Mouse (Mus musculus): Measurements from ENCODE around the gene Zfp715. TPM values are rescaled to one million over a fixed set of nuclear protein-coding genes. Genes with fewer than 3 reads are reported as not detected.
"Not testable (repeated sequence)": the region's sequence is repeated elsewhere in the genome, so short reads cannot be mapped to it uniquely, and the experiment has no call there.

The Zfp715 gene
- polyA plus RNA-seq, 1 experiment from 2014 or later = 22.0 TPM

DNA sequence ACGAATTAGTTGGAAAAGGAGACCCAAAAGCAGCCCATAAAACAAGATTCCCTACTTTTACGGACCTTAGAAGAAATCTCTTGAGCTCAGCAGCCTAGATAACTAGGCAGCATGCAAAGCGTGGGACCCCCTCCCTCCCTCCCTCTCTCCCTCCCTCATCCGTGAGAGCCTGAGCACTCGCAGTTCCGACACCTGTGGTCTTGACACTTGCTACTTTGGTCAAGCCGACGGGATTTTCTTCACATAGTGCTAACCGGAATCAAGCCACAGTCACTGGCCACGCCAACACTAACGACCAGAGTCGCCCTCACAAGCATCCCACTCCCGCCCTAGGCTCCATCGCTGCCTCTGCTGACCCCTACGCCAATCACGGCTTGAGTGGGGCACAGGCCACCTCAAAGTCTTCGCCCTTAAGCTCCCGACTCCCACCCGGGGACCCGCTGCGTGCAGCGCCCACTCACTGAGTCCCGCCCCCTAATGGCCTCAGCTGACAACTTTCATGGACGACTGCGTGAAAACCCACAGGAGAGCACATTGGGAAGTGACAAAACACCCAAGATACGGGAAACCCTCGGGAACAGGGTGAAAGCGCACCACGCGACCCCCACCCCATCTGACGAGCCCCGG is 595 bp downstream of the Zfp715 start:
- peak overlapping the region; percentile 80 for H3K4me3 ChIP-seq (replicated peaks; ENCODE audit: low read length)
- H3K4me2 ChIP-seq (ENCODE audit: low read length) = peak overlapping the region; percentile 89
- peak overlapping the region; percentile 88 for H3K27ac ChIP-seq (ENCODE audit: low read length)
- ATAC-seq = peak; percentile 19
- 2% methylated on average over 32 of the region's 32 CpGs for WGBS
- H3K27me3 ChIP-seq (replicated peaks; ENCODE audit: control insufficient read depth, insufficient read depth, low read length) = no peaks in the 10 kb centered on the region
- no peaks in the 10 kb centered on the region for H3K9me3 ChIP-seq (ENCODE audit: control insufficient read depth, low read length)
- H3K9ac ChIP-seq (replicated peaks; ENCODE audit: low read depth, low read length) = peak overlapping the region; percentile 82
- peaks cover 17% of the 10 kb centered on the region for H3K4me1 ChIP-seq (replicated peaks; ENCODE audit: control insufficient read depth, insufficient read depth, low read length)
- no peaks in the 10 kb centered on the region; the same call in 1 of the 2 replicates for H3K36me3 ChIP-seq (ENCODE audit: control insufficient read depth, insufficient read depth)

DNA sequence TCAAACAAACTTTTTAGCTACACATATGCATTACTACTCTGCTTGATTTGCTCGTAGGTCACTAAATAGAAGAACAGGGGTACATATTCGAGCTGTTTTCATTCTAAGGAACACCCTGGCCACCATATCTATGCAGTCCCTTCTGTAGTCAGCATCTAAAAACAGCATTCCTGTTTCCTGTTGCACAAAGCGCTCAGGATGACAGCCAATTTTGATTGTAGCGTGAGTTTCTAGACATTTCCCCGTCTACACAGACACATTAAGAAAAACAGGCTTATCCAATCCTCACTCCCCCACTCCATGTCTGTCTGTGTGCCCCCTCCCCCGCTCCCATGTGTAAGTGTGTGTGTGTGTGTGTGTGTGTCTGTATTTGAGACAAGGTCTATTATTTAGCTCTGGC is 1.5 kb downstream of the Zfp715 start:
- Histone ChIP-seq H3K4me3 (replicated peaks; ENCODE audit: low read length) (no peak overlapping the region), H3K4me2 (ENCODE audit: low read length) (peak overlapping the region; percentile 89), H3K27ac (ENCODE audit: low read length) (no peak overlapping the region), H3K4me1 (replicated peaks; ENCODE audit: control insufficient read depth, insufficient read depth, low read length) (peaks cover 17% of the 10 kb centered on the region), H3K9ac (replicated peaks; ENCODE audit: low read depth, low read length) (no peak overlapping the region), H3K36me3 (ENCODE audit: control insufficient read depth, insufficient read depth) (no peaks in the 10 kb centered on the region; the same call in 1 of the 2 replicates), H3K9me3 (ENCODE audit: control insufficient read depth, low read length) (no peaks in the 10 kb centered on the region), H3K27me3 (replicated peaks; ENCODE audit: control insufficient read depth, insufficient read depth, low read length) (no peaks in the 10 kb centered on the region)
- whole genome bisulfite sequencing = 79% methylated on average over 6 of the region's 6 CpGs
- no peak for ATAC-seq

DNA sequence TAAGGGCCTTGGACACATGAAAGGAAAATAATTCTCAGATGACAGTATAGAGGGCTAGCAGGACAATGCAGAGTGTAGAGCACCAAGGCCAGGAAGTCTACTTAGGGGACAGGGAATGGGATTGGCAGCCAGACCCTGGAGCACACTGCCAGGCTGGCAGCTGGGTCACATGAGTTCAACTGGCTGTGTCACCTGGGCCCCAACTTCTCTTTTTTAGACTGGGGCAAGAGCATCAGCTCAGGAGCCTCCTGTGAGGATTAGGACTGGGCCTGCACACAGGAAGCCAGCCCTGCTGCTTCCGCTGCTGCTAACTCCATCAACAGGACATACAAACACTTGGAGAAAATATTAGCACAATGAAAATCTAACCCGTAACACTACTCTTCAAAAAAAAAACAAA is 4.0 kb downstream of the Zfp715 start:
- Histone ChIP-seq H3K4me1 (replicated peaks; ENCODE audit: control insufficient read depth, insufficient read depth, low read length) (peaks cover 17% of the 10 kb centered on the region), H3K9me3 (ENCODE audit: control insufficient read depth, low read length) (no peaks in the 10 kb centered on the region), H3K27ac (ENCODE audit: low read length) (no peak overlapping the region), H3K4me3 (replicated peaks; ENCODE audit: low read length) (no peak overlapping the region), H3K4me2 (ENCODE audit: low read length) (no peak overlapping the region), H3K9ac (replicated peaks; ENCODE audit: low read depth, low read length) (no peak overlapping the region), H3K36me3 (ENCODE audit: control insufficient read depth, insufficient read depth) (peaks cover 3% of the 10 kb centered on the region; the same call in 1 of the 2 replicates), H3K27me3 (replicated peaks; ENCODE audit: control insufficient read depth, insufficient read depth, low read length) (no peaks in the 10 kb centered on the region)
- WGBS = 90% methylated on average over 2 of the region's 2 CpGs
- no peak for ATAC-seq

DNA sequence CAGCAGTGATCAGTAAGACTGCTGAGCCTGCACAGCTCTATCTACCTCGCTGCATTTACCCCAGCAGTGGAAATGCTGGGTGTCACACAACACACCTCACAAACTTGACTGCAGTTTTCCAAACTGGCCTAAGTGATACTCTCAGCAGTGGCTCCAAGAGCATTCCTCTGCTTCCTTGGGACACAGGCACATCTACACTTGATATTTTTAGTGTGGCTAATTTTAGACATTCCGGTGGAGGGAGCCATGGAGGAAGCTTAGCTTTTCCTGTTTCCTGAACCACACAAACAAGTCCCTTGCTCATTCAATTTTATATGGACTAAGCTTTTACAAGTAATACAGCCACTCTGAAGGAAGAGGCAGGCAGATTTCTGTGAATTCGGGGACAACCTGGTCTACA is 7.9 kb downstream of the Zfp715 start:
- H3K27ac ChIP-seq (ENCODE audit: low read length) = no peak overlapping the region
- H3K4me1 ChIP-seq (replicated peaks; ENCODE audit: control insufficient read depth, insufficient read depth, low read length) = no peaks in the 10 kb centered on the region
- peaks cover 14% of the 10 kb centered on the region for H3K36me3 ChIP-seq (ENCODE audit: control insufficient read depth, insufficient read depth)
- no peaks in the 10 kb centered on the region for H3K27me3 ChIP-seq (replicated peaks; ENCODE audit: control insufficient read depth, insufficient read depth, low read length)
- no peaks in the 10 kb centered on the region for H3K9me3 ChIP-seq (ENCODE audit: control insufficient read depth, low read length)
- 95% methylated on average over 3 of the region's 3 CpGs for WGBS
- H3K9ac ChIP-seq (replicated peaks; ENCODE audit: low read depth, low read length) = no peak overlapping the region
- H3K4me2 ChIP-seq (ENCODE audit: low read length) = no peak overlapping the region
- no peak overlapping the region for H3K4me3 ChIP-seq (replicated peaks; ENCODE audit: low read length)
- ATAC-seq = no peak

DNA sequence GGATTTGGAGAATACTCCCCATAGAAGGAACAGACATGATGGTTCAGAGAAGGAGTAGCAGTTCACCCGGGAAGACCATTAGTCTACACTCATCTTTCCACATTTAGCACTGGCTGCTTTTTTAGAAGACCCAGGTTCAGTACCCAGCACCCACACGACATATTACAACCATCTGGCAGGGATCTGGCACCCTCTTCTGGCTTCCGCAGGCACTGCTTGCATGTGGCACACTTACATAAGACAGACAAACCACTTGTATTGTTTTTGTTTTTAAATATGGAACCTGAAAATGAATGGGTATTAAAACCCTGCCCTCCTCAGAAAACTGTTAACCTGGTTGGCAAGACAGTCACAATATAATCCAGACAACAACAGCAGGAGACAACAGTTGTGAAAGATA is 21.6 kb downstream of the Zfp715 start:
- 86% methylated on average over 3 of the region's 3 CpGs for WGBS
- H3K4me2 ChIP-seq (ENCODE audit: low read length) = no peak overlapping the region
- no peak for ATAC-seq

DNA sequence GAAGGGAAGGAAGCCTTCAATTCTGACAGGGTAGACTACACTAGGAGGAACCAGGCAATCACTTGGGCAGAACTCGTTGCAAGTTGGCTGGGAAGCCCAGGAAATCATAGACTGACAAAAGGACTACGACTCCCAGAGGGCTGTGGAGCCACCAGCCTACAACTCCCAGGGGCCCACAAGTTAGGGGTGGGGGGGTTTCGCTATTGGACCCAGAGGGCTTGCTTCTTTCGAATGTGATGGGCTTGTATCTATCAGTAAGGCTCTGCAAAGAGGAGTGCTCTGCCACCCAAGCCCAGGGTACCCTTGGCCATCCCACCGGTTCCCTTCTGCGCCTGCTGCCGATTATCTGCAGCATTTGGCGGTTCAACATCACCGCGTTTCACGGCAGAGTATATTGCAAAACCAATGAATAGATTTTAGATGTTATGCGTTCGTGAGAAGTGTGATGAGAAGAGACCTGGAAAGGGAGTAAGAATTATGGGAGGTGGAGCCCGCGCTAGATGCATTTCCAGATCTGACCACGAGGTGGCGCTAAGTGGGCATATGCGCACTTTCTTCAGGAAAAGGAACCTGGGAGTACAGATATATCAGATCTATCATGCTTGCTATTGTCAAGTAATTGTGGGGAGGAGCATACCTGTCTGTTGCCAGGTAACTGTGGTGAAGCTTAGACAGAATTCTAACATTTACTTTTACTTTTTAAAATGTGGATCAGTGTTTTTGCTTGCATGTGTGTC is 30.1 kb downstream of the Zfp715 start:
- peak; percentile 92 for ATAC-seq
- Histone ChIP-seq H3K4me3 (replicated peaks; ENCODE audit: low read length) (peak overlapping the region; percentile 43), H3K27ac (ENCODE audit: low read length) (peak overlapping the region; percentile 73), H3K4me1 (replicated peaks; ENCODE audit: control insufficient read depth, insufficient read depth, low read length) (no peaks in the 10 kb centered on the region), H3K4me2 (ENCODE audit: low read length) (peak overlapping the region; percentile 51), H3K9me3 (ENCODE audit: control insufficient read depth, low read length) (no peaks in the 10 kb centered on the region), H3K9ac (replicated peaks; ENCODE audit: low read depth, low read length) (peak overlapping the region; percentile 50), H3K27me3 (replicated peaks; ENCODE audit: control insufficient read depth, insufficient read depth, low read length) (no peaks in the 10 kb centered on the region), H3K36me3 (ENCODE audit: control insufficient read depth, insufficient read depth) (no peaks in the 10 kb centered on the region)
- WGBS = 10% methylated on average over 18 of the region's 18 CpGs

More for the DNA sequence above, 21.6 kb downstream of the Zfp715 start:
- Histone ChIP-seq H3K27me3 (replicated peaks; ENCODE audit: control insufficient read depth, insufficient read depth, low read length) (no peaks in the 10 kb centered on the region), H3K27ac (ENCODE audit: low read length) (no peak overlapping the region), H3K9me3 (ENCODE audit: control insufficient read depth, low read length) (no peaks in the 10 kb centered on the region), H3K36me3 (ENCODE audit: control insufficient read depth, insufficient read depth) (peaks cover 5% of the 10 kb centered on the region; the same call in 1 of the 2 replicates), H3K4me3 (replicated peaks; ENCODE audit: low read length) (no peak overlapping the region), H3K4me1 (replicated peaks; ENCODE audit: control insufficient read depth, insufficient read depth, low read length) (no peaks in the 10 kb centered on the region), H3K9ac (replicated peaks; ENCODE audit: low read depth, low read length) (no peak overlapping the region)

DNA sequence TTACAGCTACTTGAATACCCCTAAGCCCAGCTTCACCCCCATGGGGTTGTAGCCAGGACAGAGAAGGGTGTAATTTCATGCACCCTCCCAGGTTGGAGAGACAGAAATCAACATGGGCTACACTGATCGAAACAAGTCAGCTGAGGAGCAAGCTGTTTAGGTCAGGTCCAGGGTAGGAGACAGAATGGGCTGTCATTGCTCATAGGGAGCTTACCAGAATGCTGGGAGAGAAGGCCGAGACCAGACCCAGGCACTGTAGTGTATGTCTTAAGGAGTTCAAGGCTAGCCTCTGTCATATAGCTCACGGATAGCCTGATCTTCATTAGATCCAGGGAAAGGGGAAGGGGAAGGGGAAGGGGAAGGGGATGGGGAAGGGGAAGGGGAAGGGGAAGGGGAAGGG is 30.6 kb downstream of the Zfp715 start:
- no peaks in the 10 kb centered on the region for H3K27me3 ChIP-seq (replicated peaks; ENCODE audit: control insufficient read depth, insufficient read depth, low read length)
- no peaks in the 10 kb centered on the region for H3K36me3 ChIP-seq (ENCODE audit: control insufficient read depth, insufficient read depth)
- H3K4me1 ChIP-seq (replicated peaks; ENCODE audit: control insufficient read depth, insufficient read depth, low read length) = no peaks in the 10 kb centered on the region
- no peak overlapping the region for H3K4me2 ChIP-seq (ENCODE audit: low read length)
- no peak overlapping the region for H3K4me3 ChIP-seq (replicated peaks; ENCODE audit: low read length)
- no peak overlapping the region for H3K27ac ChIP-seq (ENCODE audit: low read length)
- no peak overlapping the region for H3K9ac ChIP-seq (replicated peaks; ENCODE audit: low read depth, low read length)
- 79% methylated on average over 3 of the region's 3 CpGs for WGBS
- no peaks in the 10 kb centered on the region for H3K9me3 ChIP-seq (ENCODE audit: control insufficient read depth, low read length)
- ATAC-seq = peak; percentile 53

DNA sequence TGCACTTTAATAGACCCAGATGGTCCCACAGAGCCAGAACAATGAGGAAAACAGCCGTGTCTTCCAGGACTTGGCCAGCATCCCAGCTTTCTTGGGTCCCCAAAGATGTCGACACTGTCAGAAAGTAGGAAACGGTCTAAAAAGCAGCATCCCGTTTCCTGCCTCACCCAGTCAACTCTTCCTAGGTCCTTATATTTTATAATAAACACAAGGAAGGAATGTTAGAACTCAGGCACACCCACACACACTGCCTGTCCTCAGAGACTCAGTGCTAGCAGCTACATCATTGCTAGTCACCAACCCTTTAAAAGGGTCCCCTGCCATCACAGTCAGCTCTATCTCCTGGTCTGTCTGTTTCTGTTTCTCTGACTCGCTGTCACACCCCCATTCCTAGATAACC is 35.7 kb downstream of the Zfp715 start:
- no peak overlapping the region for H3K4me2 ChIP-seq (ENCODE audit: low read length)
- WGBS = 68% methylated on average over 5 of the region's 5 CpGs
- ATAC-seq = no peak
- H3K27ac ChIP-seq (ENCODE audit: low read length) = no peak overlapping the region
- no peak overlapping the region for H3K9ac ChIP-seq (replicated peaks; ENCODE audit: low read depth, low read length)
- no peaks in the 10 kb centered on the region for H3K4me1 ChIP-seq (replicated peaks; ENCODE audit: control insufficient read depth, insufficient read depth, low read length)
- no peaks in the 10 kb centered on the region for H3K36me3 ChIP-seq (ENCODE audit: control insufficient read depth, insufficient read depth)
- H3K27me3 ChIP-seq (replicated peaks; ENCODE audit: control insufficient read depth, insufficient read depth, low read length) = no peaks in the 10 kb centered on the region
- H3K4me3 ChIP-seq (replicated peaks; ENCODE audit: low read length) = no peak overlapping the region
- H3K9me3 ChIP-seq (ENCODE audit: control insufficient read depth, low read length) = no peaks in the 10 kb centered on the region

DNA sequence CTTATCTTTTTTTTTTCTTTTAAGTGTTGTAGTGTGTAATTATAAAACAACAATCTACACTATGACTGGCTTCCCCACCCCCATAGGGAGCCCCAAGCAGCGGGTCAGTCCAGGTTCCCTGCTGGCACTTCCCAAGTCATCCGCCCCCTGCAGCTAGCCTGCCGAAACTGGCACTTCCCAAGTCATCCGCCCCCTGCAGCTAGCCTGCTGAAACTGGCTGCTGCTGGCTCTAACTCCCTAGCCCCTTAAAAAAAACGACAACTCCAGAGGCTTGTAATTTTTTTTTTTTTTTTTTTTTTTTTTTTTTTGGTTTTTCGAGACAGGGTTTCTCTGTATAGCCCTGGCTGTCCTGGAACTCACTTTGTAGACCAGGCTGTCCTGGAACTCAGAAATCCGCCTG is 36.9 kb downstream of the Zfp715 start:
- not testable (repeated sequence) for H3K4me1 ChIP-seq (replicated peaks; ENCODE audit: control insufficient read depth, insufficient read depth, low read length); H3K27ac ChIP-seq (ENCODE audit: low read length); H3K4me3 ChIP-seq (replicated peaks; ENCODE audit: low read length); ATAC-seq; H3K36me3 ChIP-seq (ENCODE audit: control insufficient read depth, insufficient read depth); H3K9ac ChIP-seq (replicated peaks; ENCODE audit: low read depth, low read length); H3K27me3 ChIP-seq (replicated peaks; ENCODE audit: control insufficient read depth, insufficient read depth, low read length); H3K4me2 ChIP-seq (ENCODE audit: low read length); H3K9me3 ChIP-seq (ENCODE audit: control insufficient read depth, low read length)
- WGBS = 52% methylated on average over 6 of the region's 7 CpGs

Measured in forebrain, embryonic 16.5 days (tissue).